Mouse (Mus musculus) frontal cortex, adult 2 months (tissue): ENCODE results near the gene Gm4553. TPM values are rescaled to one million over a fixed set of nuclear protein-coding genes. Genes with fewer than 3 reads are reported as not detected.
A peak's percentile ranks its signal among the peaks of the same experiment; 100 is the strongest.
"Not testable (repeated sequence)": the region's sequence is repeated elsewhere in the genome, so short reads cannot be mapped to it uniquely, and the experiment has no call there.

Experiments
- DNase-seq, 2 experiments: peaks; one replicate each; pipeline ENCODE4 v3.0.0; 2022; ENCODE audit warnings: low spot score in 1 of 2; ENCODE audit errors: extremely low spot score in 1 of 2
- polyA plus RNA-seq: library from polyadenylated mRNA; depleted of rRNA; stranded (reverse); fragments of >200 nt; gene quantifications from 2 replicates; pipeline ENCODE4 v1.2.3, GENCODE M21; 2012; rRNA removed

The Gm4553 gene
- polyA plus RNA-seq, 1 experiment, result not detected

GRCm38 (mm10) chr7:142140696-142141095 is 24.8 kb downstream of the Gm4553 start:
- DNase-seq, result no peak

- DNase-seq, result not testable (repeated sequence)
Measured at GRCm38 (mm10) chr7:142135934-142136333, 29.6 kb downstream of the Gm4553 start, which contains the start of gene Gm39115. Gene Gm39115, minus strand, starts transcription at chr7:142136034.

GRCm38 (mm10) chr7:142134206-142134995 is 31.1 kb downstream of the Gm4553 start:
- DNase-seq, result peak in 1 of 2 experiments; percentile 44

- DNase-seq, result no peak
Measured at GRCm38 (mm10) chr7:142128843-142129242, 36.7 kb downstream of the Gm4553 start.

- not testable (repeated sequence) for DNase-seq
Measured at GRCm38 (mm10) chr7:142120629-142121028, 44.9 kb downstream of the Gm4553 start, which contains the start of gene Gm45618. Gene Gm45618, minus strand, starts transcription at chr7:142120729.

- peak in 1 of 2 experiments; percentile 23 for DNase-seq
Measured at GRCm38 (mm10) chr7:142119632-142120031, 45.9 kb downstream of the Gm4553 start.

Other genes with a start within 250 kb of the Gm4553 start
- gene Tollip, start 247.2 kb downstream of the Gm4553 start, polyA plus RNA-seq, result 101 and 104 TPM in 2 replicates
- gene Brsk2, start 216.0 kb downstream of the Gm4553 start, polyA plus RNA-seq, result 115 and 121 TPM in 2 replicates
- 42.2 and 42.9 TPM in 2 replicates for gene Mob2, start 104.7 kb downstream of the Gm4553 start, polyA plus RNA-seq
- gene Dusp8, start 69.9 kb downstream of the Gm4553 start, polyA plus RNA-seq, result 110 and 114 TPM in 2 replicates
- gene Gm45618, start 45.0 kb downstream of the Gm4553 start, polyA plus RNA-seq, result not detected in 2 replicates
- gene Gm39115, start 29.7 kb downstream of the Gm4553 start, polyA plus RNA-seq, result not detected in 2 replicates
- gene Gm45337, start 21.1 kb downstream of the Gm4553 start, polyA plus RNA-seq, result not detected in 2 replicates
- gene Gm29735, start 8.6 kb downstream of the Gm4553 start, polyA plus RNA-seq, result not detected in 2 replicates
- not detected in 2 replicates for gene Krtap5-2, start 10.3 kb upstream of the Gm4553 start, polyA plus RNA-seq
- gene Gm10153, start 24.6 kb upstream of the Gm4553 start, polyA plus RNA-seq, result not detected in 2 replicates
- 0.06 and 0.13 TPM in 2 replicates for gene Krtap5-3, start 35.6 kb upstream of the Gm4553 start, polyA plus RNA-seq
- not detected in 2 replicates for gene Gm7579, start 46.1 kb upstream of the Gm4553 start, polyA plus RNA-seq
- gene Krtap5-5, start 64.2 kb upstream of the Gm4553 start, polyA plus RNA-seq, result not detected in 2 replicates
- not detected in 2 replicates for gene Gm40460, start 75.3 kb upstream of the Gm4553 start, polyA plus RNA-seq
- gene Gm2431, start 92.6 kb upstream of the Gm4553 start, polyA plus RNA-seq, result not detected in 2 replicates
- gene Gm4559, start 108.6 kb upstream of the Gm4553 start, polyA plus RNA-seq, result not detected in 2 replicates
- gene Krtap5-1, start 131.4 kb upstream of the Gm4553 start, polyA plus RNA-seq, result 0.21 TPM in 1 of 2 replicates, not detected in the other
- gene Krtap5-4, start 137.8 kb upstream of the Gm4553 start, polyA plus RNA-seq, result not detected in 2 replicates
- gene Ifitm10, start 208.0 kb upstream of the Gm4553 start, polyA plus RNA-seq, result 36.7 and 45.5 TPM in 2 replicates
- 0.17 and 0.40 TPM in 2 replicates for gene Gm49369, start 216.9 kb upstream of the Gm4553 start, polyA plus RNA-seq
- 383 and 391 TPM in 2 replicates for gene Ctsd, start 222.3 kb upstream of the Gm4553 start, polyA plus RNA-seq